Mouse (Mus musculus) forebrain, embryonic 14.5 days (tissue): ENCODE measurements around the gene 2900092C05Rik. TPM values are rescaled to one million over a fixed set of nuclear protein-coding genes. Genes with fewer than 3 reads are reported as not detected.

ENCODE experiments used
- polyA plus RNA-seq: library from polyadenylated mRNA; unstranded; fragments of >200 nt; fragmentation: Nextera tagmentation; extraction: Ambion mirVana; gene quantifications from 2 replicates; pipeline ENCODE4 v1.2.1, GENCODE M21; 2014

2900092C05Rik gene
- polyA plus RNA-seq, 1 experiment from 2014 or later: not detected

Other genes with a start within 250 kb of the 2900092C05Rik start
- gene Vmn1r81, start 244.2 kb upstream of the 2900092C05Rik start, polyA plus RNA-seq: not detected in 2 replicates
- not detected in 2 replicates for gene Vmn1r82, start 212.1 kb upstream of the 2900092C05Rik start, polyA plus RNA-seq
- gene Vmn1r83, start 183.0 kb upstream of the 2900092C05Rik start, polyA plus RNA-seq: not detected in 2 replicates
- not detected in 2 replicates for gene Vmn1r84, start 143.2 kb upstream of the 2900092C05Rik start, polyA plus RNA-seq
- 8.4 and 11.7 TPM in 2 replicates for gene Zfp551, start 89.8 kb upstream of the 2900092C05Rik start, polyA plus RNA-seq
- gene Zfp606, start 34.2 kb upstream of the 2900092C05Rik start, polyA plus RNA-seq: 52.7 and 63.7 TPM in 2 replicates
- gene Vmn2r53, start 96.3 kb downstream of the 2900092C05Rik start, polyA plus RNA-seq: not detected in 2 replicates
- gene Vmn2r54, start 127.8 kb downstream of the 2900092C05Rik start, polyA plus RNA-seq: not detected in 2 replicates
- not detected in 2 replicates for gene Vmn2r55, start 172.5 kb downstream of the 2900092C05Rik start, polyA plus RNA-seq
- gene Vmn2r56, start 222.5 kb downstream of the 2900092C05Rik start, polyA plus RNA-seq: not detected in 2 replicates